Mouse (Mus musculus) thymus, adult 2 months (tissue): ENCODE measurements around the gene Atp8a2.

Experiments
- CTCF ChIP-seq: fragments of 200-500 bp; IDR thresholded peaks from 2 replicates; pipeline ENCODE4 v1.5.1; 2012; ENCODE audit warnings: mild to moderate bottlenecking, control low read depth, low read length, moderate library complexity, borderline replicate concordance; ENCODE audit not compliant: control insufficient read depth, poor library complexity, insufficient read depth; ENCODE audit errors: extremely low read depth
- POLR2A ChIP-seq: fragments of 200-500 bp; IDR thresholded peaks from 2 replicates; pipeline ENCODE4 v1.6.1; 2012; ENCODE audit warnings: mild to moderate bottlenecking, low read length, control low read depth, moderate library complexity; ENCODE audit not compliant: control insufficient read depth, poor library complexity, insufficient read depth; ENCODE audit errors: extremely low read depth

DNA sequence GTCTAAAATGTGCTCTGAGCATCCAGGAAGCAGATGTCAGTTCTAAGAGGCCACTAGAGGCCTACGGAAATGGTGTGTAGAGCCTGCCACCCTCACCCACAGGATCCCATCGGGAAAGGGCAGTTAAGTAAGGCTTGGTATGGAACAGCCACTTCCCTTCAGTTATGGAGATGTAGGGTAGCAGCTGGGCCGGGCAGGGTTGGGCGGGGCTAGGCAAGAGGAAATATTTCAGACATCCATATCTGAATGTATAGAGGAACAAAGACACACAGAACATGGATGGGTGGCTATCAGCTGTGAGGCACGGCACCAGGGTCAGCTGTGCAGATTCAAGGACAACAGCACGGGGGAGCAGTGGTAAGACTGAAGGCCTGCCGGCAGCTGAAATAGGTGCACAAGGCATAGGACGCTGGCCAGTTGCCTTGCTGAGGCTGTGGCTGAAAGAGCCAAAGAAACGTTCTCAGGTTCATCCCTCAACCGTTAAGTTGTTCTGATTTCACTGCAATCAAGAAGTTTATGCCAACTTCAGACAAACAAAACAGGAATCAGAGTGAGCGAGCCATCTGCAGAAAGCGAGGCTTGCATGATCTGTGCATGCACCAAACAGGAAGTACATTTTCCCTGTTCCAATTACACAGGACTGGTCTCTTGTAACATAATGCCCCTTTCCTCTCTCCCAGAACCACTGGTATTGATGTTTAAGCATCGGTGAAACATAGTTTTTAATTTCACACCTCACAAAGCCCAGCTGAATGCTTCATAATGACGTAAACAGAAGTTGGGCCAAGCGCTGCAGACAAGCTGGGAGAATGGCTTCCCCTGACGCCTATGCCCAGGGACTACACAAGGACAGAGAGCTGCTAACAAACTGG lies 549.9 kb downstream of the Atp8a2 start:
- TF ChIP-seq POLR2A (no peak), CTCF (no peak)
